Mouse (Mus musculus) retina, postnatal 7 days (tissue): ENCODE data around the gene Aarsd1.
"Not testable (repeated sequence)": the region's sequence is repeated elsewhere in the genome, so short reads cannot be mapped to it uniquely, and the experiment has no call there.

Experiments
- DNase-seq: peaks from one replicate; pipeline ENCODE4 v3.0.0-alpha.2; 2012; ENCODE audit warnings: low read depth, low spot score

Aarsd1 gene

GRCm38 (mm10) chr11:101447786-101448185 lies 30.4 kb upstream of the Aarsd1 start:
- DNase-seq = no peak

DNA sequence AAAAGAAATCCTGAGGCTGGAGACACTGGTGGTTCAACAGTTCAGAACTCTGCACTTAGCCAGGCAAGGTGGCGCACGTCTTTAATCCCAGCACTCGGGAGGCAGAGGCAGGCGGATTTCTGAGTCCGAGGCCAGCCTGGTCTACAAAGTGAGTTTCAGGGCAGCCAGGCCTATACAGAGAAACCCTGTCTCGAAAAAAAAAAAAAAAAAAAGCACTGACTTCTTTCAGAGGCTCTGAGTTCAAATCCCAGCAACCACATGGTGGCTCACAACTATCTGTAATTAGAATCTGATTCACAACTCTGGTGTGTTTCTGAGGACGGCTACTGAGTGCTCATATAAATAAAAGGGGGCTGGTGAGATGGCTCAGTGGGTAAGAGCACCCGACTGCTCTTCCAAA lies 29.4 kb upstream of the Aarsd1 start:
- not testable (repeated sequence) for DNase-seq

DNA sequence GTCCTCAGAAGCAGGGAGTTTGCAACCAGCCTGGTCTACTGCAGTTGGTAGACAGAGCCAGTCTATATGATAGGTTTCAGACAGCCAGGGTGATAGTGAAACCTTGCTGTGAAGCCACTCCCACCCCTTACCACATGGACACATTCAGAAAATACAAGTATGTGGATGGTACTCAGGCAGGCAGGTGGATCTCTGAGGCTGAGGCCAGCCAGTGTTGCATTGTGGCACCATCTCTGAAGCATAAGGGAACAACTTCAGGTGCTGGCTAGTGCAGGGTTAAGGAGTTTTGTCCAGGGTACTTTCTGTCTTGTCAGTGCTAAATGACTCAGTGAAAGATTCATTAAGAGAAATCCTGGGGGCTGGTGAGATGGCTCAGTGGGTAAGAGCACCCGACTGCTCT lies 28.9 kb upstream of the Aarsd1 start:
- no peak for DNase-seq

GRCm38 (mm10) chr11:101442760-101443159 lies 25.3 kb upstream of the Aarsd1 start:
- DNase-seq = no peak

DNA sequence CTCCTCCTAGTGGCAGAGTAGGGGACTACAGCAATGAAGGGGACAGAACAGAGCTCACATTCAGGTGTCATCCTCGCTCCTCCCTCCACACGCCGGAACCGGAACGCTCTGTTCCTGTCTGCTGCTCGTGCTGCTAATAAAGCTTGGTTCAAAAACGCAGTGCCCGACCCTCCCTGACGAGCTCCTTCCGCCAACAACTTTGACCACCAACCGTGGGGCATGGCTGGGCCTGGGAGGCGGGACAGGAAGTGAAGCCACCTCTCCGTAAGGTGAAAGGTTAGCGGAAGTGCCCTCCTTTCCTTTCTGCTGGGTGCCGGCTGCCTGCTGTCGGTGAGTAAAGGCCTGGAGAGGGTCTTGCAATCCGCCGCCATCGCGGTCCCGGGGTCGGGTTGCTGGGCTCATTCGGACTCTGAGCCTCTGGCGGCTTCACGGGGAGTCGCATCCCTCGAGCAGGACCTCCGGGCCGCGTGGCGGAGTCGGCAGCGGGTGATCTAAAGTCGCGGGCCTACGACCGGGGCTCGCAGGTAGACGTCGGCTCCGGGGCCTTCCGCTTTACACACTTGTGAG lies 24.8 kb upstream of the Aarsd1 start, which contains the start of gene Rpl27:
Gene Rpl27, plus strand, starts transcription at position 172 of the 567 bp plus-strand sequence.
- peak; percentile 99 for DNase-seq

- DNase-seq = not testable (repeated sequence)
Observed at GRCm38 (mm10) chr11:101441450-101442126, 24.2 kb upstream of the Aarsd1 start.

DNA sequence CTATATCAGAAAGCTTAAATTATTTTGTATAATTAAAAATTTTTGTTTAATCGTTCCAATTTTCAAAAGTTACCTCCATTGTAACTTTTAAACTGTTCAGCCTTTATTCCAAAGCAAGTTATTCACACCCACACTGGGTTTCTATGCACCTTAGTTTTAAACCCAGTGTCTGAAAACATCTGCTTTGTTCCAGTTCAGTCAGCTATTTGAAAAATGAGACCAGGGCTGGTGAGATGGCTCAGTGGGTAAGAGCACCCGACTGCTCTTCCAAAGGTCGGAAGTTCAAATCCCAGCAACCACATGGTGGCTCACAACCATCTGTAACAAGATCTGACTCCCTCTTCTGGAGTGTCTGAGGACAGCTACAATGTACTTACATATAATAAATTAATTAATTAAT lies 20.6 kb upstream of the Aarsd1 start:
- not testable (repeated sequence) for DNase-seq

- no peak for DNase-seq
Observed at GRCm38 (mm10) chr11:101436916-101437315, 19.5 kb upstream of the Aarsd1 start.

DNA sequence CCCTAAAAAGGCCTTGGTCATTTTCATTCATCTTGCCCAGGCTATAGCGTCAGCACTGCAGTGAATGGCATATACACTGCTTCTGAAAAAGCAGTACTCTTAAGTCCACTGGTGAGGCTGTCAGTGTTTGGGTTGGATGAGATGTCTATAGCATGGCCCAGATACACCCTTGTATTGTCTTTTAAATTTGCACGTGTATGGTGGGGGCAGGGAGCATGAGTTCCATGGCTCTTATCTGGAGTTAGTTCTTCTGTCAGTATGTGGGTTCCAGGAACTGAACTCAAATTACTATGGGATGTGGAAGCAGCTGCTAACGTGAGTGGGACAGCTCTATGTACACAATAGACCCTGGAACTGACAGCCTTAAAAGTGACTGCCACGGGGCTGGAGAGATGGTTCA lies 18.4 kb upstream of the Aarsd1 start:
- DNase-seq = no peak

DNA sequence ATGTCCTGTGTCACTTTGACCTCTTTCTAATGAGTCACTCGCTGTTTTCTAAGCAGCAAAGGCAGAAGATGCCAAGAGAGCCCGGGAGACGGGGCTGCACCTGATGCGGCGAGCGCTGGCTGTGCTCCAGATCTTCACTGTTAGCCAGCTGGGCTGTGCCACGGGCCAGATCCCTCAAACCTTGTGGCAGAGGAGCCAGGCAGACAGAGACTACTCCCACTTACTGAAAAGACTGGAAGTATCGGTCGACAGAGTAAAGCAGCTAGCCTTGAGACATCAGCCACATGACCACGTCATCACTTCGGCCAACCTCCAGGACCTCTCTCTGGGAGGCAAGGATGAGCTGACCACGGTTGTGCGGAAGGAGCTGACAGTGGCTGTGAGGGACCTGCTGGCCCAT lies 16.0 kb upstream of the Aarsd1 start:
- no peak for DNase-seq

- no peak for DNase-seq
Observed at GRCm38 (mm10) chr11:101431327-101431726, 13.9 kb upstream of the Aarsd1 start.

GRCm38 (mm10) chr11:101426165-101426564 lies 8.8 kb upstream of the Aarsd1 start:
- no peak for DNase-seq

DNA sequence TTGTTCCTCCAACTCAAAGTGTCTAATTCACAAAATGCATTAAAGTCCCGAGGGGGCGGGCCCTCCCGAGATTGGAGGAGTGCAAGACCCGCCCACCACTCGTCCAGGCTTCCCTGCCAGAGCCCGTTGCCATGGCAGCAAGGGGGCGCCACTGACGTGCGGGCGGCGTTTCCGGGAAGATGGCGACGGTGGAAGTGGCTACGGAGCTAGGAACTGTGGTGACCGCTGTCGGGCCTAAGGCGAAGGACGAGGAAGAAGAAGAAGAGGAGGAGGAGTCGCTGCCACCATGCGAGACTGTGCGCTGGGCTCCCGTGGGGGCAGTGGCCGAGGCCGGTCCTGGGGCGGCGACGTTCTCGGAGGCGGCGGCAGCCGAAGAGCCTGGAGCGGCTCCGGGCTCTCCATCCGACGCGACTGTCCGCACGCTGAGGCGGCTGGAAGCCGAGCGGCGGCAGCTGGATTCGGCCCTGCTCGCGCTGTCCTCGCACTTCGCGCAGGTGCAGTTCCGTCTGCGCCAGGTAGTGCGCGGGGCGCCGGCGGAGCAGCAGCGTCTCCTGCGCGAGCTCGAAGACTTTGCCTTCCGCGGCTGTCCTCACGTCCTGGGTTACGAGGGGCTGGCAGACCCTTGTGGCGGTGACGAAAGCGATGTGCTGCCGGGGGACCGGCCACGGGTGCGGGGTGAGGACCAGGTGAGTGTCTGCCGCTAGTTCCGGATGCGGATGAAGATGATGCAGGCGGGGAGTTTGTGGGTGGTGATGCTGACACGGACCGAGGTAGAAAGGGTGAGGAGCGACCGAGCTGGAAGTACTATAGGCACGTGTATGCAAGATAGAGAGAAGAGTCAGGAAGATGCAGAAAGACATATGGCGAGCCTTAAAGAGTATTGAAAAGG lies 7.8 kb upstream of the Aarsd1 start, which contains the start of the genes Rundc1 and Ptges3l:
Gene Rundc1, plus strand, starts transcription at position 161 of the 889 bp plus-strand sequence.
Gene Ptges3l, minus strand, starts transcription at position 409 of the 889 bp plus-strand sequence.
- DNase-seq = peak; percentile 95

GRCm38 (mm10) chr11:101424105-101424851 lies 6.9 kb upstream of the Aarsd1 start, which contains the start of gene Gm27029:
Gene Gm27029 (minus strand): TSS chr11:101424796.
- DNase-seq = no peak

DNA sequence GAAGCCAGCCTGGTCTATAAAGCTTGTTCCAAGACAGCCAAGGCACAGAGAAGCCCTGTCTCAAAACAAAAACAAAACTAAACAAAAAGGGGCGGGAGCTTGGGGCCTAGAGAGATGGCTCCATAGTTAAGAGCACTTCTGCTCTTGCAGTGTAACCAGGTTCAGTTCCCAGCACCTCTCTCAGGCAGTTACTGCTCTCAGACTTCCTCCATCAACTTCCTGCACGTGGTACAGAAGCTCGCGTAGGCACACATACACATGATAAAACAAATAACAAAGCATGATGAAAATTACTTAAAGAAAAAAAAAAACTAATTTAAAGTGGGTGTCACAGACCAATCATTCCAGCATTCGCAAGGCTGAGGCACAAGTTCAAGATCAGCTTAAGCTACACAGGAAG lies 2.7 kb upstream of the Aarsd1 start:
- DNase-seq = no peak

GRCm38 (mm10) chr11:101419610-101420009 lies 2.2 kb upstream of the Aarsd1 start:
- no peak for DNase-seq

- no peak for DNase-seq
Observed at GRCm38 (mm10) chr11:101418991-101419390, 1.6 kb upstream of the Aarsd1 start.

GRCm38 (mm10) chr11:101416433-101417100 lies 848 bp downstream of the Aarsd1 start:
- DNase-seq = no peak

- no peak for DNase-seq
Observed at GRCm38 (mm10) chr11:101415306-101415705, 2.1 kb downstream of the Aarsd1 start.

- peak; percentile 54 for DNase-seq
Observed at GRCm38 (mm10) chr11:101395110-101395509, 22.3 kb downstream of the Aarsd1 start.

DNA sequence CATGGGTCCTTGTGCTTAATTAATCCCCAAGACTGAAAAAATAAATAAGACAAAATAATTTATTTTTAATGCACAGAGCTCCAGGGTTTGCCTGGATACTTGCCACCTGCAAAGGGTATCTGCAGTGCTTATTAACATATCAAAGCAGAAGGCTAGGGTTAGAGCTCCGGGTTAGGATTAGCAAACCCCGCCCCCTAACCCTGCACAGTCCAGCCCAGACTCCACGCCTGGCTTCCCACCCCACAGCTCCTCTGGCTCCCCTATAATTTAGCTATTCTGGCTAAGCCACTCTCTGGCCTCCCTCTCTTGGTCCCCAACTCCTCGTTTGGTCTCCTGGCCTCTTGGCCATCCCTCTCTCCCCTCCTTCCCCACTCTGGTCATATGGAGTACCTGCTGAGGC lies 35.6 kb downstream of the Aarsd1 start:
- DNase-seq = no peak
